Mouse (Mus musculus): ENCODE data around the gene Ank3.

DNA sequence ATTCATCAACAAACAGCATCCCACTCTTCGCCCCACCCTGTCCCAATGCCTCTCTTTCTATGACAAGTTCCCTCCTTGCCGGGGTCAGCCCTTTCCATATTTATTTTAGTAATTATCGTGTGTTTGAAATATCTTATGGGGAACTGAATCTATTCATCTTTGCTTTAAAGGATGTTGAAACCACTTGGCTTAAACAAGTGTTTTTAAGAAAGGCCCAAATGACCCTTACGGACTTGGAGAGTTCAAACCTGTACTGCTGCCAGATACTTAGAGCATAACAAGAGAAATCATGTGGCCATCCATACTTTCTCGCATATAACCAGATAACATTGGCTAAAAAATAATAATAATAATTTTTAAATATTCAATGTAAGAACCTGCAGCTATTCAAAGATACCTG is 48.7 kb downstream of the Ank3 start:
- no peak for TF ChIP-seq CTCF (IDR thresholded peaks at IDR 0.05; ENCODE audit: extremely low read depth, insufficient read length, insufficient replicate concordance, low read depth, low read length)
- TF ChIP-seq POLR2A (IDR thresholded peaks at IDR 0.05; ENCODE audit: low read depth, low read length) = no peak
